Mouse (Mus musculus): ENCODE results near the gene Rhebl1.
"Not testable (repeated sequence)": the region's sequence is repeated elsewhere in the genome, so short reads cannot be mapped to it uniquely, and the experiment has no call there.

The Rhebl1 gene

DNA sequence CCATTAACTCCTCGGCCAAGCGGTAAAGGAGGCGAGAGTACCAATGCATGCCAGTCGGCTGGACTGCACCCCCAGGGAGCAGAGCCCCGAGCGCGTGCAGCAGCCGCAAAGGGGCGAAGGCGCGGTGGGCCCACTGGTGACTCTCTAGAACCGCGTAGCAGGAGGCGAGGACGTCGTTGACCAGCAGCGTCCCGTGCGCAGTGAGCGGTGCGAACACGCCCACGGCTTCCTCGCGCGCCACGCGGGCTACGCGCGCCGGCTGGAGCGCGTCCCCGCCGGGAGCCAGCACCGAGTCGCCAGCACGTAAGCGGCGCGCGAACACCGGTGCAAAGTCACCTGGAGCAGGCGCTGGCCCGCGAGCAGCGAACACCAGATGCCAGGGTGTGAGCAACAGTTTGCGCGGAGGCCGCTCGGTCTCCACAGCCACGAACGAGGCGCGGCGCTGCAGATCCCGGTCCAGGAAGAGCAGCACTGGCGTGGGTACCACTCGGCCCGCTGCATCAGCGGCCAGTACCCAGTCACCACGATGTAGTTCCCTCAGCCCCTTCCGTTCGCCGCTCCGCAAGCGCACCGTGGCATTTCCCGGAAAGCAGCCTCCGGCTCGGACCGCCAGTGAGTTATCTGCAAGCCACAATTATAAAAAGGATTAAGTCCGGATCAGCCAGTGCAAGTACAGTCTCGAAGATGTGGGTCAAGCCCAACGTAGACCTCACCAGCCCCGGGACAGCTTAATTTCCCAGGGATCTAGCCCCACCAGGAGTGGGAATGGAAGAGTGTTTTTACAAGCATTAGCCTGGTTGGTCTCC lies at the start of gene Rhebl1:
Gene Rhebl1 (minus strand): TSS at position 601 of the 806 bp plus-strand sequence.
- in situ Hi-C loops (cut with MboI; ENCODE audit: low sequenced_read_pairs): no loop called here

DNA sequence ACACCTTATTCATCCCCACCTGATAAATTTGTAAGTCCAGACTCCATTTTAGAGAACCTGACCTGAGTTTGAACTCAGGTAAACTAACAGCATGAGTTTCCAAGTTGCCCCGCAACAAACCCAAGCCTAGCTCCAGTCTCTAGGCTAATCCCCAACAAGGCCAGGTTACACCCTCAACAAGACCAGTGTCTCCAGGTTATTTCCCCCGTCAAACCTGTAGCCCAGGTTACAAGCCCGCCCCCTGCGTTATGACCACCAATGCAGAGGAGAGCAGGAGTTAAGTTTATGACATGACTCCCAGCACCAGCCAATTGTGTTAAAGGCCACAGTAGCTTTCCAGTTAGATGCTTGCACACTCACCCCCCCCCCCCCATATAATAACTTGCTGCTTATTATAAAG lies 48.8 kb upstream of the Rhebl1 start:
- in situ Hi-C loops (cut with MboI; ENCODE audit: low sequenced_read_pairs): no loop called here

- in situ Hi-C loops (cut with MboI; ENCODE audit: low sequenced_read_pairs): no loop called here
These were observed 47.7 kb upstream of the Rhebl1 start for GRCm38 (mm10) chr15:98942081-98942480.

DNA sequence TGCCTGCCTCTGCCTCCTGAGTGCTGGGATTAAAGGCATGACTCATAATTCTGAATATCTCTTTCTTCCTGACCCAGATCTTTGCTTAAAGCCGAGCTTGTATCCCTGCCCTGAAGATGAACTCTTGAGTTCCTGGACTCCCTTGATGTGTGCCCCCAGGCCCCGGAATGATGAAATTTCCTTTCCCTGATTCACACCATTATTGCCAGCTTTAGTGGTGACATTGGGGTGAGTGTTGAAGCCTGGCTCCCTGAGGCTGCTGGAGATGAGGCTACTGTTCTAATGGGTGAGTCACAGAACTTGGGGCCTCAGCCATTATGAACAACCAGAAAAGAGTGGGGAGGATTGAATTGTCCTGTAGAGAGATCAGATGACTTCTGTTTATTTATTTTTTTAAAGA lies 47.2 kb upstream of the Rhebl1 start:
- in situ Hi-C loops (cut with MboI; ENCODE audit: low sequenced_read_pairs): no loop called here

DNA sequence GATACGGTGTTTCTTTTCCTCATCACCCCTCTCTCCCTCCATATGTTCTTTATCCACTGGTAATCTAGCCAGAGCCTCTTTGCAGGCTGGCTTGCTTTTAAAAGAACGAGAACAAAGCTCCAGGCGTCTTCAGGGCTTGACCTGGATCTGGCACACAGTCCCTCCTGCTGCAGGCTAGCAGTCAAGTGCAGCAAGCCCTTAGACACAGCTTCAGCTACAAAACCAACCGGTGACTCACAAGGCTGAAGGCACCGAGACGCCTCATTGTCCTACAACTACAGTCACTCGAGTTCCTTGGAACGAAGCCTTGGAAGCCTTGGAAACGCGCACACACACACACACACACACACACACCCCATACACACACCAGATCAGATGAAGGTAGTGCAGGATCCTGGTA lies 46.5 kb upstream of the Rhebl1 start:
- in situ Hi-C loops (cut with MboI; ENCODE audit: low sequenced_read_pairs): no loop called here

DNA sequence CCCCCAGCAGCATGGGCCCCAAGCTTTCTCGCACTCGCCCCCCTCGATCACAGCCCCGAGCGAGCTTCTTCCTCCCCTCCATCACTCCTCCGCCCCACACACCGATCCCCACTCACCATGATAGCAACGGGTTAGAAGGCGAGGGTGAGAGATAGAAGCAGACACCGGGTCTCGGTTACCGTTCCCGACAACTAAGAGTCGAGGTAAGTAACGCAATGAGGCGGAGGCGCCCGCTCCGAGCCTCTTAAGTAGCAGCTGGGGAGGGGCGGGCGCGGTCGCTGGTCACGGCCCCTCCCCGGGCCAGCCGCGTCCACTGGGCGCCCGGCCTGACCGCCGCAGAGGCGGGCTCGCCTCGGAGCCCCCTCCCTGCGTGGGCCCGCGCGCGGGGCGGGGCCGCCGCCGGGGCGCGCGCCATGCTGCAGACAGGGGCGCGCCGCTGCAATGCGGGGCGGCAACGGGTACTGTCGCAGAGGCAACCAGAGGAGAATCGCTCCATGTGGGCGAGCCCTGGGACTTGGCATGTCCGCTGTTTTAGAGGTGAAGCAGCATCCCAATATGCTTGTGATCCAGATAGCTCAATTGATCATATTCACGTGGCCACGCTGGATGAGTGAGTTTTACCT lies 40.0 kb upstream of the Rhebl1 start, which contains the start of gene Tuba1b:
Gene Tuba1b (minus strand): TSS at position 349 of the 623 bp plus-strand sequence.
- in situ Hi-C loops (cut with MboI; ENCODE audit: low sequenced_read_pairs): no loop called here

GRCm38 (mm10) chr15:98933833-98934216 lies 39.5 kb upstream of the Rhebl1 start:
- in situ Hi-C loops (cut with MboI; ENCODE audit: low sequenced_read_pairs): no loop called here

- in situ Hi-C loops (cut with MboI; ENCODE audit: low sequenced_read_pairs): not testable (repeated sequence)
These were observed 38.8 kb upstream of the Rhebl1 start for GRCm38 (mm10) chr15:98933004-98933671.

GRCm38 (mm10) chr15:98930998-98931397 lies 36.7 kb upstream of the Rhebl1 start:
- in situ Hi-C loops (cut with MboI; ENCODE audit: low sequenced_read_pairs): no loop called here

GRCm38 (mm10) chr15:98930017-98930734 lies 35.8 kb upstream of the Rhebl1 start:
- in situ Hi-C loops (cut with MboI; ENCODE audit: low sequenced_read_pairs): no loop called here

DNA sequence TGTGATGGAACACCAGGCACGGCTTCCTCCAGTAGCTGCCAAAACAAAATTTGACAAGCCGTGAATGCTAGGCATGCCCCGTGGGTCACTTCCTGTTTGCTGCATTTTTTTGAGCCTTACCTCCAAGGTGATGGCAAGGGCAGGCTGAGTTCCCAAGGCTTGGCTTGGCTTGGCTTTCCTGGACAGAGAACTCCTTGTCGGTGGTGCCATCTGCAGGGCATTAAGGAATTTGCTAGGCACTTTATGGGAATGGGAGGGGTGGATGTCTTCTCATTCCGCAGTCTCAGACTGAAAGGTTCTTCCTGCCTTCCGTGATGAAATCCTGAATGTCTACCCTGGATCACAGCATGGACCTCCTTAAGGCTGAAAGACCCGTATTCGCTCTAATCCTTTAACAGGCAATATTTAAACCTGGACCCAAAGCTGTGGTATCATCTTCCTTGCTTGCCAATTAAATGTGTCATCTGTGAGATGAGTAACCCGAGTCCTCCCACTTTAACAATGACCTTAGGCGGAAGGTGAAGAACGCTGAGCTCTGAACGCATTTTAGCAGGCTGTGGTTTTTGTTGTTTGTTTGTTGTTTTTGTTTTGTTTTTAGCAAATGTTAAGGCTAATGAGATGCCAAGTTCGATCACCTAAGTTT lies 34.4 kb upstream of the Rhebl1 start:
- in situ Hi-C loops (cut with MboI; ENCODE audit: low sequenced_read_pairs): no loop called here

- in situ Hi-C loops (cut with MboI; ENCODE audit: low sequenced_read_pairs): no loop called here
These were observed 33.2 kb upstream of the Rhebl1 start for GRCm38 (mm10) chr15:98927566-98927965.

- in situ Hi-C loops (cut with MboI; ENCODE audit: low sequenced_read_pairs): no loop called here
These were observed 30.3 kb upstream of the Rhebl1 start for GRCm38 (mm10) chr15:98924682-98925081.

- in situ Hi-C loops (cut with MboI; ENCODE audit: low sequenced_read_pairs): no loop called here
These were observed 28.7 kb upstream of the Rhebl1 start for GRCm38 (mm10) chr15:98923031-98923537.

DNA sequence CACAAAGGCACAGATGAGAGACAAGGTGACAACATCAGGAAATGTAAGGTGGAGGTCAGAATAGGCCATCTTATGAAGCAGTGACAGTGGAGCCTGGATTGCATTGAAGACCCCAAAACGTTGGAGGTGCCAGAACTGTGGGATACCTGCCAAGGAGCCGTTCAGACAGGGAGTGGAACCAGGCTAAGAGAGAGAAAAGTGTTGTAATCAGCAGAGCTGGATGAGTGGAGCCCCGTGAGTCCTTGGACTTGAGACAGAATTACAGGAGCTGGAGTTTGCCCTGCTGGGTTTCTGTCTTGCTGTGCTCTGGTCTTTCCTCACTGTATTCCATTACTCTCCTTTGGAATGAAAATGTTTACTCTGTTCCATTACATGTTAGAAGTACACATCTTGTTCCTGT lies 28.2 kb upstream of the Rhebl1 start:
- in situ Hi-C loops (cut with MboI; ENCODE audit: low sequenced_read_pairs): no loop called here

DNA sequence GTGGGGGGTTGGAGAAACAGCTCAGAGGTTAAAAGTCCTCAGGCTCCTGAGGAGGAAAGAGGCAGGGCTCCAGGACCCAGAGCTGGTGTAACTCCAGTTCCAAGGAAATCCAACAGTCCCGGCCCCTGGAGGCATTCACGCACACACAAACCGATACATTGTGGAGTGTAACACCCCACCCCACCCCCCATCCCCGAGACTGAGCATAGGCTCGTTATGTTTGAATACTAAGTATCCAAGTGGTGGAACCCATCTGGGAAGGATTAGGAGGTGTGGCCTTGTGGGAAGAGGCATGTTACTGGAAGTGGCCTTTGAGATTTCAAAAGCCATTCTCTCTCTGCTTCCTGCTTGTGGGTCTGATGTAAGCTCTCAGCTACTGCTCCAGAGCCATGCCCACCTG lies 27.2 kb upstream of the Rhebl1 start:
- in situ Hi-C loops (cut with MboI; ENCODE audit: low sequenced_read_pairs): no loop called here

- in situ Hi-C loops (cut with MboI; ENCODE audit: low sequenced_read_pairs): not testable (repeated sequence)
These were observed 24.2 kb upstream of the Rhebl1 start for GRCm38 (mm10) chr15:98918499-98918895.

GRCm38 (mm10) chr15:98917538-98918498 lies 23.5 kb upstream of the Rhebl1 start, which contains the start of gene Lmbr1l:
TSS of gene Lmbr1l (minus strand) at chr15:98918231.
- in situ Hi-C loops (cut with MboI; ENCODE audit: low sequenced_read_pairs): no loop called here

- in situ Hi-C loops (cut with MboI; ENCODE audit: low sequenced_read_pairs): no loop called here
These were observed 22.8 kb upstream of the Rhebl1 start for GRCm38 (mm10) chr15:98917091-98917490.
